Mouse (Mus musculus) embryonic facial prominence, embryonic 13.5 days (tissue): ENCODE data around the gene Stac2. TPM values are rescaled to one million over a fixed set of nuclear protein-coding genes. Genes with fewer than 3 reads are reported as not detected.
A peak's percentile ranks its signal among the peaks of the same experiment; 100 is the strongest.

Experiments
- ATAC-seq: fragments of 200-750 bp; cut with Nextera tagmentation; 2 replicates; pipeline ENCODE4 v1.8.0; 2017; ENCODE audit warnings: low read depth; ENCODE audit not compliant: insufficient number of reproducible peaks, insufficient read depth, low FRiP score, low TSS enrichment
- H3K27ac ChIP-seq: fragments of 300-500 bp; sonication (generic); 2 replicates; pipeline ENCODE4 v1.5.1; 2015; ENCODE audit warnings: moderate library complexity, mild to moderate bottlenecking, inconsistent platforms
- H3K27me3 ChIP-seq: fragments of 300-500 bp; sonication (generic); 2 replicates; pipeline ENCODE4 v1.6.1; 2015; ENCODE audit warnings: mild to moderate bottlenecking, inconsistent platforms
- H3K36me3 ChIP-seq: fragments of 300-500 bp; sonication (generic); 2 replicates; pipeline ENCODE4 v1.6.1; 2015; ENCODE audit warnings: mild to moderate bottlenecking, inconsistent platforms
- H3K4me1 ChIP-seq: fragments of 300-500 bp; sonication (generic); 2 replicates; pipeline ENCODE4 v1.6.1; 2015; ENCODE audit warnings: inconsistent platforms
- H3K4me2 ChIP-seq: fragments of 300-500 bp; sonication (generic); 2 replicates; pipeline ENCODE4 v1.6.1; 2015; ENCODE audit warnings: moderate library complexity, mild to moderate bottlenecking, inconsistent platforms
- H3K4me3 ChIP-seq: fragments of 300-500 bp; sonication (generic); 2 replicates; pipeline ENCODE4 v1.5.1; 2015; ENCODE audit warnings: mild to moderate bottlenecking, inconsistent platforms
- H3K9ac ChIP-seq: fragments of 300-500 bp; sonication (generic); 2 replicates; pipeline ENCODE4 v1.6.1; 2015; ENCODE audit warnings: mild to moderate bottlenecking, inconsistent platforms
- H3K9me3 ChIP-seq: fragments of 300-500 bp; sonication (generic); 2 replicates; pipeline ENCODE4 v1.6.1; 2016; ENCODE audit warnings: inconsistent platforms
- WGBS: fragments of 180-500 bp; shearing (Covaris S2); methylation state at CpG from one replicate; pipeline ENCODE4 v1.1.7; 2015; ENCODE audit warnings: mixed read lengths; 5-methylcytosine and 5-hydroxymethylcytosine counted together
- polyA plus RNA-seq: library from polyadenylated mRNA; unstranded; fragments of >200 nt; fragmentation: Nextera tagmentation; extraction: Ambion mirVana; gene quantifications from 2 replicates; pipeline ENCODE4 v1.2.1, GENCODE M21; 2015

Gene Stac2
- 0.30 and 0.65 TPM in 2 replicates for polyA plus RNA-seq

DNA sequence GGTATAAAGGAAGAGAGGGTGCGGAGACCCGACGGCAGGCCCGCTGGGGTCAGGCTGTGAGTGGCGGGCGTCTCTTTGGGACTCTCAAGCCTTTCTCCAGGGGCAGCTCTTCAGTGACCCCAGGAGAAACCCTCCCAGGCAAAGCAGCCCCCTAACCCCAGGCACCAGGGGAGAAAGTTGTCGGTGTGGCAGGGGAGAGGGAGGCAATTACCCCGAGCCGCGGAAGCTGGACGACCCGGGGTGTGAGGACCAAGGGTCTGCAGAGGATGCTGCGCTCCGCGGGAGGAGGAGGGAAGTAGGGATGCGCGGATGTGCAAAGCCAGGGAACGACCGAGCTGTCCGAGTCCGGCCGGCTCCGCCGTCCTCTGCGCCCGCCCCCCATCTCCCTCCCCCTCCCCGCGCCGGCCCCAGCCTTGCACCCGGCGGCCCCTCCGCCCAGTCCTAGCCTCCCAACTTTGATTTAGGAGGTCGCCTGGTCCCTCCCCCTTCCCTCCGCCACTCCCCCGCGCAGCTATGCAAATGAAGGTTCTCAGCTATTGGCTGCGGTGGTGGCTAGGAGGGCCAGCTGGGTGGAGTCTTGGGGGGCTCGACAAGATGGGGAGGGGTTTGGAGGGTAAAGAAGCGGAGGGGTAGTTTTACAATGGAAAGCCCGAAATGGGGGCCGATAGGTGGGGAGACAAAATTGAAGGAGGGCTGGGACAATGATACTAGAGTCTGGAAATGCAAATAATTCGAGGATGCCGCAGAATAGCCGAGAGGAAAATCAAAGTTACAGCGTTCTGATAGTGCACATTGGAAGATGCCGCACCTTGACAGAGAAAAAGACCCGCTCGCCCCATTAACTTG, at the start of gene Stac2:
Gene Stac2 (minus strand): TSS at position 474 of the 846 bp plus-strand sequence.
- 1% methylated on average over 47 of the region's 48 CpGs for WGBS
- peaks cover 68% of the 10 kb centered on the region for H3K27me3 ChIP-seq
- H3K9me3 ChIP-seq = no peaks in the 10 kb centered on the region
- H3K4me3 ChIP-seq = peak within 1 kb of the TSS; percentile 51
- peaks cover 27% of the 10 kb centered on the region for H3K4me1 ChIP-seq
- no peaks in the 10 kb centered on the region for H3K36me3 ChIP-seq
- peak within 1 kb of the TSS; percentile 82 for H3K4me2 ChIP-seq
- H3K9ac ChIP-seq = peak within 1 kb of the TSS; percentile 62
- H3K27ac ChIP-seq = no peak within 1 kb of the TSS
- peak; percentile 74; the same call in 1 of the 2 replicates for ATAC-seq

GRCm38 (mm10) chr11:98101332-98101731, 48.1 kb upstream of the Stac2 start:
- WGBS = 86% methylated on average over 3 of the region's 3 CpGs
- ATAC-seq = no peak
- Histone ChIP-seq H3K36me3 (peaks cover 94% of the 10 kb centered on the region), H3K9ac (no peak overlapping the region), H3K27ac (no peak overlapping the region), H3K4me1 (no peaks in the 10 kb centered on the region), H3K4me3 (no peak overlapping the region), H3K27me3 (no peaks in the 10 kb centered on the region), H3K4me2 (no peak overlapping the region), H3K9me3 (no peaks in the 10 kb centered on the region)

DNA sequence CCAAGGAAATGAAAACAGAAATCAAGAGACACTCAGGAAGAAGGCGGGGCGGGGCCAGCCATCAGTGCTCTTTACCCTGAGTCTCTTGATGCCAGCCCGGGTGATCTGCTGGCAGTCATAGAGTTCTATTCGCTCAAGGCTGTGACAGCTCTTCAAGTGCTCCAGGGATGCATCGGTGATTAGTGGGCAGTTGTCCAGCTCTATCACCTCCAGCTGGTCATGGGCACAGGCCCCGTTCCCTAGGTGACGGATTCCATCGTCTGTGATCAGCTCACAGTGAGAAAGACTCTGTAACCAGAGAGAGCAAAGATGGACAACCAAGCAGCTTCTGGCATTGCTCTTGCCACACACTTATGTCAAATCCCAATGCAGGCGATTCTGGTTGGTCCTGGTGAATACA, 37.3 kb upstream of the Stac2 start:
- Histone ChIP-seq H3K4me2 (no peak overlapping the region), H3K9ac (no peak overlapping the region), H3K36me3 (peaks cover 70% of the 10 kb centered on the region), H3K27ac (no peak overlapping the region), H3K9me3 (no peaks in the 10 kb centered on the region), H3K4me1 (peaks cover 4% of the 10 kb centered on the region; the same call in 1 of the 2 replicates), H3K27me3 (no peaks in the 10 kb centered on the region), H3K4me3 (no peak overlapping the region)
- WGBS = 87% methylated on average over 9 of the region's 9 CpGs
- ATAC-seq = no peak

DNA sequence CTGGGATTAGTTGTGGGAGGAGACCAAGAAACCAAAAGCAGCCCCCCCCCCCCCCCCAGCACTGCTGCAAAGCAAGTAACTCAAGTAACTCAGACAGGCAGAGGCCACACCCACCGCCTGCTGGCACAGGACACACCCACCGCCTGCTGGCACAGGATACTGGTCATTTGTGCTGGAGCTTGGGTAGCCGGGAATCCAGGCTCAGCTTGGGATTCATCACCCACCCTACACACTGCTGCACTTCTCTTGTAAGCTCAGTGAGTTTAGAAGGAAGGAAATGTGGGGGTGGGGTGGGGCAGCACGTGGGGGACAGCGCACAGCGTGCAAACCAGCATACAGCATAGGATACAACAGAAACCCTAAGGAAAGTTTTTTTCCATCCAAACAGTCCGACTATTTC, 35.0 kb upstream of the Stac2 start:
- Histone ChIP-seq H3K9ac (no peak overlapping the region), H3K27me3 (no peaks in the 10 kb centered on the region), H3K36me3 (peaks cover 57% of the 10 kb centered on the region), H3K9me3 (no peaks in the 10 kb centered on the region), H3K4me2 (no peak overlapping the region), H3K4me3 (no peak overlapping the region), H3K4me1 (peaks cover 4% of the 10 kb centered on the region; the same call in 1 of the 2 replicates), H3K27ac (0 out of 2 replicates have a peak overlapping the region, but pooled peaks have one; percentile 24)
- 32% methylated on average over 7 of the region's 7 CpGs for WGBS
- ATAC-seq = no peak

GRCm38 (mm10) chr11:98086574-98086973, 33.3 kb upstream of the Stac2 start:
- H3K4me2 ChIP-seq = no peak overlapping the region
- no peak for ATAC-seq
- peaks cover 44% of the 10 kb centered on the region for H3K36me3 ChIP-seq
- H3K9ac ChIP-seq = no peak overlapping the region
- peaks cover 4% of the 10 kb centered on the region; the same call in 1 of the 2 replicates for H3K4me1 ChIP-seq
- no peak overlapping the region for H3K4me3 ChIP-seq
- no peaks in the 10 kb centered on the region for H3K9me3 ChIP-seq
- H3K27ac ChIP-seq = no peak overlapping the region
- H3K27me3 ChIP-seq = no peaks in the 10 kb centered on the region
- 79% methylated on average over 7 of the region's 7 CpGs for WGBS

- Histone ChIP-seq H3K4me3 (no peak overlapping the region), H3K4me2 (no peak overlapping the region), H3K9me3 (no peaks in the 10 kb centered on the region), H3K9ac (no peak overlapping the region), H3K4me1 (peaks cover 4% of the 10 kb centered on the region; the same call in 1 of the 2 replicates), H3K27ac (no peak overlapping the region), H3K36me3 (peaks cover 40% of the 10 kb centered on the region), H3K27me3 (no peaks in the 10 kb centered on the region)
- WGBS = 89% methylated on average over 9 of the region's 9 CpGs
- ATAC-seq = no peak
Observed at GRCm38 (mm10) chr11:98086141-98086540, 32.9 kb upstream of the Stac2 start.

- ATAC-seq = peak; percentile 32; the same call in 1 of the 2 replicates
- 86% methylated on average over 7 of the region's 7 CpGs for WGBS
- H3K36me3 ChIP-seq = peaks cover 15% of the 10 kb centered on the region
- H3K4me3 ChIP-seq = no peak overlapping the region
- H3K4me2 ChIP-seq = no peak overlapping the region
- H3K9ac ChIP-seq = no peak overlapping the region
- H3K4me1 ChIP-seq = no peaks in the 10 kb centered on the region
- H3K9me3 ChIP-seq = no peaks in the 10 kb centered on the region
- H3K27me3 ChIP-seq = no peaks in the 10 kb centered on the region
- H3K27ac ChIP-seq = no peak overlapping the region
Observed at GRCm38 (mm10) chr11:98082745-98083144, 29.5 kb upstream of the Stac2 start.

GRCm38 (mm10) chr11:98080450-98080849, 27.2 kb upstream of the Stac2 start:
- Histone ChIP-seq H3K27me3 (no peaks in the 10 kb centered on the region), H3K4me1 (no peaks in the 10 kb centered on the region), H3K36me3 (peaks cover 4% of the 10 kb centered on the region), H3K9ac (no peak overlapping the region), H3K27ac (no peak overlapping the region), H3K4me3 (no peak overlapping the region), H3K4me2 (no peak overlapping the region), H3K9me3 (no peaks in the 10 kb centered on the region)
- 77% methylated on average over 6 of the region's 6 CpGs for WGBS
- no peak for ATAC-seq

DNA sequence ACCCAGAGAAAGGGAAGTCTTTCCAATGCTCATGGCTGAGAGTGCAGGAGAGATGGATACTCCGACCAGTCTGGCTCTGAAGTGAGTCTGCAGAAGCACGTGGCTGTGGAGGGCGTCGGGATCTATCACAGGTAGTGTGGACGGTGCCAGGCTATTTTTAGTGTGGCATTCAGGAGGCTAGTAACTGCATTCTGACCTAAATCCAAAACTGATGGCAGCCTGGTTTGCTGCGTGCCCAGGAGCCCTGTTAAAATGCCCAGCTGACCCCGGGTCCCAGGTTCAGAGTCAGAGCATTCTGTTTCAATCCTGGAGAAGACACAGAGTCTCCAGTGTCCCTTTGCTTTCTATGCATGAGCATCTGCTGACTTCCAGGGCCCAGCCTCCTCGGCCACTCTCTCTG, 23.8 kb upstream of the Stac2 start:
- no peak overlapping the region for H3K4me2 ChIP-seq
- no peaks in the 10 kb centered on the region for H3K27me3 ChIP-seq
- H3K36me3 ChIP-seq = no peaks in the 10 kb centered on the region
- H3K4me3 ChIP-seq = no peak overlapping the region
- no peaks in the 10 kb centered on the region for H3K9me3 ChIP-seq
- no peaks in the 10 kb centered on the region for H3K4me1 ChIP-seq
- 83% methylated on average over 8 of the region's 8 CpGs for WGBS
- no peak overlapping the region for H3K27ac ChIP-seq
- ATAC-seq = no peak
- no peak overlapping the region for H3K9ac ChIP-seq

DNA sequence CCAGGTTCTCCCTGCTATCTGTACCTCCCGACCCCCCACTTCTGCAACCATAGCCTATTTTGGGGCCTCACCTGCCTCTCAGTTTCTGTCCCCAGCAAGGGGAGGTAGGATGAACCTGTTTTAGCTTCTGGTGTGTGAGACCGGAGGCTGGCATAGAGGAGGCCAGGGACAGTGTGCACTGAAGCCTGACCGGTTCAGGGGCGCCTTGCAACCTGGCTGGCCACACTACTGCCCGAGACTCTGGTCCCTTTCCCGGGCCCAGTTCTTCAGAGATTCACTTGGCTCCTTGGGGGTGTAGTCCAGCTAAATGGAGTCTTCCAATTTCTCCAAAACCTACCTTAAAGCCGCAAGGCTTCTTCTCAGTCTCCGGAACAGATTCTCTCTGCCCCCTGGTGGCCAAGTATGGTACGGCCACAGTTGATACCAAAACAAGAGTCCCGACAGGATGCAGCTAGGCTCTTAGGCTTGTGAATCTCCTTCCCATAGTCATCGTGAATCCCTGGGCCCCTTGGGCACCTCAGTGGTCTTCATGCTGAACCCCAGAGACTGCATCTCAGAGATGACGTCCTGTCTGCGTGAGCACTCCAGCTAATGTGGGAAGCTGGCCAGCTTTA, 22.0 kb upstream of the Stac2 start:
- Histone ChIP-seq H3K9me3 (no peaks in the 10 kb centered on the region), H3K36me3 (no peaks in the 10 kb centered on the region), H3K9ac (peak overlapping the region; percentile 37; the same call in 1 of the 2 replicates), H3K4me1 (no peaks in the 10 kb centered on the region), H3K4me2 (peak overlapping the region; percentile 21; the same call in 1 of the 2 replicates), H3K27me3 (no peaks in the 10 kb centered on the region), H3K4me3 (no peak overlapping the region), H3K27ac (no peak overlapping the region)
- 18% methylated on average over 13 of the region's 13 CpGs for WGBS
- ATAC-seq = no peak

- 84% methylated on average over 4 of the region's 4 CpGs for WGBS
- H3K9me3 ChIP-seq = no peaks in the 10 kb centered on the region
- H3K36me3 ChIP-seq = no peaks in the 10 kb centered on the region
- no peak overlapping the region for H3K9ac ChIP-seq
- no peaks in the 10 kb centered on the region for H3K27me3 ChIP-seq
- H3K27ac ChIP-seq = no peak overlapping the region
- H3K4me3 ChIP-seq = no peak overlapping the region
- no peak overlapping the region for H3K4me2 ChIP-seq
- no peak for ATAC-seq
- H3K4me1 ChIP-seq = no peaks in the 10 kb centered on the region
Observed at GRCm38 (mm10) chr11:98073442-98073841, 20.2 kb upstream of the Stac2 start.

- H3K27ac ChIP-seq = no peak overlapping the region
- no peak for ATAC-seq
- WGBS = 93% methylated on average over 21 of the region's 21 CpGs
- H3K4me2 ChIP-seq = no peak overlapping the region
- no peaks in the 10 kb centered on the region for H3K27me3 ChIP-seq
- no peak overlapping the region for H3K4me3 ChIP-seq
- H3K9ac ChIP-seq = no peak overlapping the region
- H3K36me3 ChIP-seq = no peaks in the 10 kb centered on the region
- H3K4me1 ChIP-seq = no peaks in the 10 kb centered on the region
- peaks cover 8% of the 10 kb centered on the region; the same call in 1 of the 2 replicates for H3K9me3 ChIP-seq
Observed at GRCm38 (mm10) chr11:98067255-98067654, 14.0 kb upstream of the Stac2 start.
